Mouse (Mus musculus) Patski (cell line): ENCODE measurements around the gene Dlg5. TPM values are rescaled to one million over a fixed set of nuclear protein-coding genes. Genes with fewer than 3 reads are reported as not detected.

Source experiments
- ATAC-seq: fragments of 100-300 bp; one replicate; pipeline ENCODE4 v1.8.0; 2021
- CTCF ChIA-PET: fragments of 350-600 bp; sonication (Branson Sonifier 250); formaldehyde crosslinking; loops from one replicate; lab custom pipeline; 2022; ENCODE audit warnings: inconsistent platforms; lab: Charles Lee
- POLR2A ChIA-PET: fragments of 350-600 bp; sonication (Branson Sonifier 250); formaldehyde crosslinking; loops from one replicate; lab custom pipeline; 2022; ENCODE audit warnings: antibody characterized with exemption, inconsistent platforms; lab: Charles Lee
- DNase-seq: peaks from one replicate; pipeline ENCODE4 v3.0.0-alpha.2; 2011; ENCODE audit warnings: low read depth, low spot score
- H3K27me3 ChIP-seq: fragments of 371-371 bp; one replicate; pipeline ENCODE4 v1.5.1; 2021
- CTCF ChIP-seq: fragments of 100-300 bp; IDR thresholded peaks from one replicate; pipeline ENCODE4 v1.5.1; 2021
- in situ Hi-C: fragments of 300-500 bp; cut with MboI; formaldehyde crosslinking; loops from 3 replicates; pipeline ENCODE4 v1.11.1; 2018; ENCODE audit warnings: low pct_unique_long_range_greater_than_20kb, mixed read lengths
- polyA plus RNA-seq: library from polyadenylated mRNA; unstranded; gene quantifications from one replicate; pipeline ENCODE4 v1.2.3, GENCODE M21; 2021

Gene Dlg5
- polyA plus RNA-seq, 1 experiment from 2014 or later: 71.3 TPM

- ATAC-seq (no peak), DNase-seq (no peak)
- H3K27me3 ChIP-seq: no peaks in the 10 kb centered on the region
- TF ChIP-seq CTCF: no peak
- in situ Hi-C loops: loop anchor here (5.0 kb wide), 1 partner anchor 37 kb away; no protein-coding TSS in a partner anchor
- POLR2A ChIA-PET: interaction anchor here (0.5 kb wide), 1 partner anchor 247 kb away, joined by 3 read pairs; no protein-coding TSS in a partner anchor
- CTCF ChIA-PET: interaction anchor here (1.2 to 1.9 kb wide), 4 partner anchors 15 to 61 kb away, joined by 3 to 6 read pairs (median 4); no protein-coding TSS in a partner anchor
Observed at GRCm38 (mm10) chr14:24239651-24240050, 6.1 kb downstream of the Dlg5 start.

- no peak for TF ChIP-seq CTCF
- ChIA-PET POLR2A (interaction anchor here (1.1 to 3.0 kb wide), 2 partner anchors 9 to 30 kb away, joined by 3 to 16 read pairs; partner anchors contain the start of gene Dlg5), CTCF (interaction anchor here (1.5 kb wide), 1 partner anchor 9 kb away, joined by 5 read pairs; the partner anchor contains the start of gene Dlg5)
- DNase-seq: no peak
- ATAC-seq: no peak
- no peaks in the 10 kb centered on the region for H3K27me3 ChIP-seq
- in situ Hi-C loops: no loop called here
Observed at GRCm38 (mm10) chr14:24235954-24236353, 9.8 kb downstream of the Dlg5 start.

GRCm38 (mm10) chr14:24234411-24234810, 11.3 kb downstream of the Dlg5 start:
- in situ Hi-C loops: no loop called here
- ChIA-PET CTCF (interaction anchor here (1.2 to 1.5 kb wide), 2 partner anchors 11 to 38 kb away, joined by 3 to 5 read pairs; partner anchors contain the start of gene Dlg5), POLR2A (interaction anchor here (3.0 kb wide), 1 partner anchor 11 kb away, joined by 16 read pairs; the partner anchor contains the start of gene Dlg5)
- ATAC-seq (no peak), DNase-seq (peak; percentile 44)
- TF ChIP-seq CTCF: no peak
- no peaks in the 10 kb centered on the region for H3K27me3 ChIP-seq

DNA sequence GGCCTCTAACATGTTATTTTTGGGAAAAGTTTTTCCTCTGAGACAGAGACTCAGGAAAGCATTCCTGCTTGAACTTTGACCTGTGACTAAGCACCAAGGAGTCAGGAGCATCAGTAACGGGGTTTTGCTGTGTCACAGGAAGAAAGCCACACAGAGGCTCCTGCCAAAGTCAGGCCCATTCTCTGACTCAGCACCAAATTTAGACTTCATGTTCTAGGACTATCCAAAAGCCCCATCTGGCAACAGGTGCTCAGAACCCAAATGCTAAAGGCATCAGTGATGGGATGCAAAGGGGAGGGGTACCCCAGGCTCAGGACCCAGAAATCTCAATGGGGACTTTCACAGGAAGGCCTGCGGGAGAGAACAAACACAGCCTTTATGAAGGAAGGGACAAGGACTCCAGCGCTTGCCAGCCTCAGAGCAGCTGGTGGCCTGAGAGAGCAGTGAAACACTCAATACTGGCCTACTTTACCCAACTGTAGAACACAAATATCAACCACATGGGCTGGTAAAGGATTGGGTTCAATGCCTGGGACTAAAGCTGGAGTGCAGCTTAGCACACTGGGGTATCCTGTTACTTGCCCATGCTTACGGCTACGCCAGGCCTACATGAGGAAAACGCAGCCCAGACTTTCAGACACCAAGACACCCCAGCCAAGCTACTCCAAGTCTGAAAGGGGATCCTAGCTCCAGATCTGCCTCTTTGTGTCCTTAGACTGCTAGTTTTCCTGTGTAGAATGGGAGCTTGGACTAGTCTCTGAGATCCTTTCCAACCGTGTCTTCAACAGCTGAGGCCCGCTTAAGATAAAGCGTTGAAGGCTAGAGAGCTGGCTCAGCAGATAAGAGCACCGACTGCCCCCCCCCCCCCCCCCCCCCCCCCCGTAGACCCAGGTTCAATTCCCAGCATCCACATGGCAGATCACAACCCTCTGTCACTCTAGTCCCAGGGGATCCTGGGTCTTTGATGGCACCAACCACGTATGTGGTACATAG, 12.8 kb downstream of the Dlg5 start:
- H3K27me3 ChIP-seq: no peaks in the 10 kb centered on the region
- in situ Hi-C loops: no loop called here
- POLR2A ChIA-PET: interaction anchor here (0.6 kb wide), 1 partner anchor 17 kb away, joined by 3 read pairs; no protein-coding TSS in a partner anchor
- ATAC-seq (no peak), DNase-seq (no peak)
- no peak for TF ChIP-seq CTCF
- CTCF ChIA-PET: interaction anchor here (0.6 to 0.9 kb wide), 2 partner anchors 10 to 41 kb away, joined by 3 read pairs; no protein-coding TSS in a partner anchor

DNA sequence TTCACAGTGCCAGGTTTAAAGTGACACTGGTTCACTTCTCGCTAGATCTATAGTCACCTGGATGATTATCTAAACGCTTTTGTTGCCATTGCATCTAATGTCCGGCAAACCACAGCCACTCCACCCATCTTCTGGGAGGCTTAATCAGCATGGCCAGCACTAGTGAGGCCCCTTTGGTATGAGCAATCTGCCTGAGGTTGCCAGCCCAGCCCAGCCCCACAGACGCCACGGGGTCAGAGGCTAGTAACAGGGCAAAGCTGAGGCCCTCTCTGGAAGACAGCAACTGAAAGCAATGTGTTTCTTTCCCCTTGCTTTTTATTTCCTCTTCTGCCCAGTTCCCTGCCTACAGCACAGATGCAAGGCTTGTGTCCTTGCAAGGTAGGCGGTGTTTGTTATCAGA, 17.2 kb downstream of the Dlg5 start:
- no peak for DNase-seq
- CTCF ChIA-PET: no interaction called here
- no peak for ATAC-seq
- in situ Hi-C loops: no loop called here
- H3K27me3 ChIP-seq: no peaks in the 10 kb centered on the region
- POLR2A ChIA-PET: no interaction called here
- no peak for TF ChIP-seq CTCF

GRCm38 (mm10) chr14:24227015-24227414, 18.7 kb downstream of the Dlg5 start:
- no peak for TF ChIP-seq CTCF
- no peaks in the 10 kb centered on the region for H3K27me3 ChIP-seq
- ChIA-PET CTCF (no interaction called here), POLR2A (no interaction called here)
- DNase-seq (no peak), ATAC-seq (no peak)
- in situ Hi-C loops: no loop called here

DNA sequence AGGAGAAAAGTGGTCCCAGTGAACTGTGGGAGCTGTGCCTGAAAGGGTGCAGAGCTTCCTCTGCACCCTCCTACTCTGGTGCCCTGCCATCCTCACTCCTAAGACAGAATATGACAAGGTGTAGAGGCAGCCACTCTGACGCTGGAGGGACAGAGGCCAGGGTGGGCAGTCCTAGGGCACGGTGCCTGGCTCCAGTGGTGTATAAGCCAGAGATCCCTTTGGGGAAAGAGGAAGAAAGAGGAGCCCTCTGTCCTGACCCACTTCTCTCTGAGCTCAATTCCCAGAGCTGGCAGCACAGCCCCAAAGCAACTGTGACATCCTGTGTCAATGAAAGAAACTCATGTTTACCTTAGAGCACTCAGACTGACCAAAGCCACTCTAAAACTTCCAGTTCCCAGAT, 19.4 kb downstream of the Dlg5 start:
- no peak for TF ChIP-seq CTCF
- H3K27me3 ChIP-seq: no peaks in the 10 kb centered on the region
- ChIA-PET POLR2A (no interaction called here), CTCF (no interaction called here)
- no peak for DNase-seq
- ATAC-seq: no peak
- in situ Hi-C loops: no loop called here

DNA sequence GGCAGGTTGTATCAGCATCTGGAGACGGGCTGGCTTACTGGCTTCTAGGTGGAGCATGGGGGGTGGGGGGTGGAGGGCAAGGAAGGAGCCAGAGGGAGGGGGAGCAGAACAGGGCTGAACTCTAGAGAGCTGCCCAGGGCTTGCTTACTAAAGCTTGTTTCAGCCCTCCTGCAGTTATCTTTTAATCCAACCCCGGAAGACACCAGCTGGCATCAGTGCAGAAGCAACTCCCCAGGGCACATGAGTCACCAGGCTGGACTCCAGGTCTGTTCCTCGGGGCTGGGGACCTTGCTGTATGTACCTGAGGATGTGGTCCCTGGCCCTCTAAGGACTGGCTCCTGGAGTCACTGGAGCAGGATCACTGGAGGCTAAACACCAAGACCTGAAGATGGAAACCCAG, 23.0 kb downstream of the Dlg5 start:
- CTCF ChIA-PET: interaction anchor here (1.1 to 1.8 kb wide), 2 partner anchors 10 to 40 kb away, joined by 3 to 6 read pairs; no protein-coding TSS in a partner anchor
- ATAC-seq (peak; percentile 80), DNase-seq (no peak)
- in situ Hi-C loops: no loop called here
- TF ChIP-seq CTCF: no peak
- POLR2A ChIA-PET: interaction anchor here (0.6 to 0.9 kb wide), 2 partner anchors 11 to 46 kb away, joined by 3 read pairs; no protein-coding TSS in a partner anchor
- H3K27me3 ChIP-seq: no peaks in the 10 kb centered on the region

DNA sequence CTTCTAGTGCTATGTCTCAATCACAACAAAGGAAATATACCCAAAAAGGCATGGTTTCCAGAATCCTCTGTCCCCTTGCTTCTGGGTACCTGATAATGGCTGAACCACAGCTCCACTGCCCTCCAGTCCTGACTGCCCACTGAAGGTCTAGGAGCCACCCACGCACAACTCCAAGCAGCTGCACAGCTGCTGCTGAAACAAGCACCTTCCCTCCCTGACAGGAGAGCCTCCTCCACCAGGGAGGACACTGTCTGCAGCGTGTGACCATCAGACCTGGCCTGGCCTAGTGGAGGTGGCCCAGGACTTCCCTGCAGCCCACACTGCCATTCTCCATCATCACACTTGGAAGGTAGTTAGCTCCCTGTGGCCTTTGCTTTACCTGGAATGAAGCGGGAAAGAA, 23.4 kb downstream of the Dlg5 start:
- ChIA-PET POLR2A (interaction anchor here (0.6 to 0.9 kb wide), 3 partner anchors 10 to 46 kb away, joined by 3 read pairs; partner anchors contain the start of gene Dlg5), CTCF (no interaction called here)
- ATAC-seq (no peak), DNase-seq (no peak)
- H3K27me3 ChIP-seq: no peaks in the 10 kb centered on the region
- in situ Hi-C loops: no loop called here
- TF ChIP-seq CTCF: no peak

GRCm38 (mm10) chr14:24217362-24217722, 28.4 kb downstream of the Dlg5 start:
- ChIA-PET CTCF (interaction anchor here (1.3 kb wide), 1 partner anchor 20 kb away, joined by 4 read pairs; no protein-coding TSS in a partner anchor), POLR2A (interaction anchor here (0.8 kb wide), 1 partner anchor 27 kb away, joined by 4 read pairs; no protein-coding TSS in a partner anchor)
- in situ Hi-C loops: no loop called here
- no peak for DNase-seq
- no peak for TF ChIP-seq CTCF
- no peaks in the 10 kb centered on the region for H3K27me3 ChIP-seq
- ATAC-seq: no peak
